Mouse (Mus musculus): ENCODE results near the gene Uqcrc1. TPM values are rescaled to one million over a fixed set of nuclear protein-coding genes. Genes with fewer than 3 reads are reported as not detected.
A peak's percentile ranks its signal among the peaks of the same experiment; 100 is the strongest.

The Uqcrc1 gene
- polyA plus RNA-seq, 1 experiment from 2014 or later: 316 TPM

DNA sequence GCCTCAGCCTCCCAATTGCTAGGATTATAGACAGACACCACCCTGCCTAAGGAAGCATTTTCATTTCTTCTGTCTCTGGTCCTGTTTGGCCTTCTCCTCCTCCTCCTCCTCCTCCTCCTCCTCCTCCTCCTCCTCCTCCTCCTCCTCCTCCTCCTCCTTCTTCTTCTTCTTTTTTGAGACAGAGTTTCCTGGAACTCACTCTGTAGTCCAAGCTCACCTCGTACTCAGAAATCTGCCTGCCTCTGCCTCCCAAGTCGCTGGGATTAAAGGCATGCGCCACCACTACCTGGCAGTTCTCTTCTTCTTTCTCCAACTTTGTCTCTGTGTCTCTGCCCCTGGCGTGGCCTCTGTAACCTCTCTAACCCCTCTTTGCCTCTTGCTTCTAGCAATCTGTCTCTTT lies 49.3 kb downstream of the Uqcrc1 start, which contains the start of gene Ucn2:
TSS of gene Ucn2 (plus strand) at position 301 of the 400 bp plus-strand sequence.
- Histone ChIP-seq H3K36me3 (replicated peaks) (no peaks in the 10 kb centered on the region), H3K27ac (replicated peaks) (no peak within 1 kb of the TSS), H3K4me1 (replicated peaks) (peaks cover 43% of the 10 kb centered on the region), H3K9me3 (replicated peaks) (no peaks in the 10 kb centered on the region), H3K27me3 (peaks cover 4% of the 10 kb centered on the region), H3K9ac (no peak within 1 kb of the TSS), H3K4me2 (no peak within 1 kb of the TSS), H3K4me3 (replicated peaks) (no peak within 1 kb of the TSS)
- WGBS (ENCODE audit: insufficient replicate concordance): 66% methylated on average over 3 of the region's 4 CpGs
- ATAC-seq (ENCODE audit: insufficient read depth): no peak

DNA sequence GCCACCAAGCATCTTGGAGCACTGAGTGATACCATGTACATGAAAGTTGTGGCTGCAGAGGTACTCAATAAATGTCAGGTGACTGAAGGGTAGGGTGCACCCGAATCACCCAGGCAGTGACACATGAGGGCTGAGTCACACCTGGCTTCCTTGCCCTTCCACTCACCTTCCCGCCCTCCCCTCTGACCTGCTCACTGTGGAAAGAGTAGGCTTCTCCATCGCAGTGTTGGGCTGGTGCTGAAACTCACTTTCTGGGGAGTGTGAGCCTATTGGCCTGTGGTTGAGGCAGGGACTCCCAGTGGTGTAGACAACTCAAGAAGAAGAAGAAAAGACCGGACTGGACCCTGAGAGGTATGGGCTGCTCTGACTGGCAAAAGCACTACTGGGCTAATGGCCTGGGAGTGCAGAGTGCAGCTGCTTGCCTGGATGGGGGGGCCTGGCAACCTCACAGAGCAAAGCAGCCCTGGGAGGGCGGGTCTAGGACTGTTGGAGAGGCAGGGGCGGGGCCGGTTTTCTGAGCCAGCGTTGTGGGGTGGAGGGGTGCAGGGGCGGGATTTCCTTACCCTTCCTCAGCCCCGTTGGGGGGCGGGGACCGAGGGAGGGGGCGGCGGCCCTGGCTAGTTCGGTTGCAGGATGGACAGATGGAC lies 51.4 kb downstream of the Uqcrc1 start:
- Histone ChIP-seq H3K9ac (no peak overlapping the region), H3K36me3 (replicated peaks) (no peaks in the 10 kb centered on the region), H3K4me2 (peak overlapping the region; percentile 8; the same call in 1 of the 2 replicates), H3K9me3 (replicated peaks) (no peaks in the 10 kb centered on the region), H3K4me1 (replicated peaks) (peaks cover 59% of the 10 kb centered on the region), H3K27me3 (no peaks in the 10 kb centered on the region; the same call in 1 of the 2 replicates), H3K4me3 (replicated peaks) (no peak overlapping the region), H3K27ac (replicated peaks) (no peak overlapping the region)
- WGBS (ENCODE audit: insufficient replicate concordance): 24% methylated on average over 15 of the region's 15 CpGs
- ATAC-seq (ENCODE audit: insufficient read depth): no peak

DNA sequence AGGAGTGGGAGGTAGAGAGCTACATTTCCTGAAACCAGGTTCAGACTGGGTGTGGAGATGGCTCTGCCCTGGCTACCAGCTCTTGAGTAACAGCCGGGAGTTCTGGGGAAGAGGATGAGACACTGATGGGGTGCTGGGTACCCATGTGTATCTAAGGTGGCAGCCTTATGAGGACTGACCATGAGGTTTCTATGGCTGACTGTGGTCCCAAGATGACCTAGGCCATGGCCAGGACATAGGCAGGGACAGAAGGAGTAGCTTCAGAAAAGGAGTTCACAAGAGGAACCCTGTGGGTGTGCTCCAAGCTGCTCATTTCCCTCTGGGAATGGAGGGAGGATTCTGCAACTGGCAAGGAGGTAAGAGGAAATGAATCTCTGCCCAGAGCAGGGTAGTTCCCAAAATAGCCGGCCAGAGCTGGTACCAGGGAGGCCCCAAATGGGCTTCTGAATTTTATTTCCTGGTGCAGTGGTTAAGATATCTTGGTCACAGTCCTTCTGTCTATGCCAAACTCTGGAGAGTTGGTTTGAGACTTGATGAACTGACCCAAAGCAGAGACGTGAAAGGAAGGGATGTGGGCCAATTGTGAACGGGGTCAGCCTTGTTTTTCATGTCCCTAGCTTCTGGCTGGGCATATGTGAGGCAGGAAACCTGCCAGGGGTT lies 53.5 kb downstream of the Uqcrc1 start:
- no peaks in the 10 kb centered on the region for H3K27me3 ChIP-seq
- H3K27ac ChIP-seq (replicated peaks): peak overlapping the region; percentile 83; the same call in 1 of the 2 replicates
- H3K4me3 ChIP-seq (replicated peaks): no peak overlapping the region
- peaks cover 60% of the 10 kb centered on the region for H3K4me1 ChIP-seq (replicated peaks)
- no peak overlapping the region for H3K4me2 ChIP-seq
- H3K9me3 ChIP-seq (replicated peaks): no peaks in the 10 kb centered on the region
- WGBS (ENCODE audit: insufficient replicate concordance): 62% methylated on average over 4 of the region's 4 CpGs
- no peak overlapping the region for H3K9ac ChIP-seq
- ATAC-seq (ENCODE audit: insufficient read depth): no peak
- H3K36me3 ChIP-seq (replicated peaks): no peaks in the 10 kb centered on the region

DNA sequence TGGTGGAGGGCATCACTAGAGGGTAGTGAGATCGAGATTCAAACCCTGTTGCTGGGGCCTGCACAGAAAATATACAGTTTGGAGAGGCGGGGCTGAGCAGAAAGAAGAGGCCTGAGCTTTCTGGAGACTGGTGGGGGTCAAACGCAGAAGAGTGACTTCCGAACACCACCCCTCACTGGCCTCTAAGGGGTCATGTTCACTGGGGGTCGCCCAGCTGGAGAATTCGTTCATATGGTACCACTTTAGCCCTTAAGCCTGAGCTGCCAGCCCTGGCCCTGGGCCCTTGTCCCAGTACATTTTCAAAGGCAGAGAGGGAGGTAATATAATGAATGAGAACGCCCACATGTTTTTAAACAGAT lies 54.0 kb downstream of the Uqcrc1 start:
- no peaks in the 10 kb centered on the region for H3K36me3 ChIP-seq (replicated peaks)
- H3K27ac ChIP-seq (replicated peaks): peak overlapping the region; percentile 83
- H3K27me3 ChIP-seq: no peaks in the 10 kb centered on the region
- no peak overlapping the region for H3K9ac ChIP-seq
- peaks cover 65% of the 10 kb centered on the region for H3K4me1 ChIP-seq (replicated peaks)
- no peak overlapping the region for H3K4me2 ChIP-seq
- H3K9me3 ChIP-seq (replicated peaks): no peaks in the 10 kb centered on the region
- H3K4me3 ChIP-seq (replicated peaks): no peak overlapping the region
- 67% methylated on average over 7 of the region's 7 CpGs for WGBS (ENCODE audit: insufficient replicate concordance)
- ATAC-seq (ENCODE audit: insufficient read depth): no peak

DNA sequence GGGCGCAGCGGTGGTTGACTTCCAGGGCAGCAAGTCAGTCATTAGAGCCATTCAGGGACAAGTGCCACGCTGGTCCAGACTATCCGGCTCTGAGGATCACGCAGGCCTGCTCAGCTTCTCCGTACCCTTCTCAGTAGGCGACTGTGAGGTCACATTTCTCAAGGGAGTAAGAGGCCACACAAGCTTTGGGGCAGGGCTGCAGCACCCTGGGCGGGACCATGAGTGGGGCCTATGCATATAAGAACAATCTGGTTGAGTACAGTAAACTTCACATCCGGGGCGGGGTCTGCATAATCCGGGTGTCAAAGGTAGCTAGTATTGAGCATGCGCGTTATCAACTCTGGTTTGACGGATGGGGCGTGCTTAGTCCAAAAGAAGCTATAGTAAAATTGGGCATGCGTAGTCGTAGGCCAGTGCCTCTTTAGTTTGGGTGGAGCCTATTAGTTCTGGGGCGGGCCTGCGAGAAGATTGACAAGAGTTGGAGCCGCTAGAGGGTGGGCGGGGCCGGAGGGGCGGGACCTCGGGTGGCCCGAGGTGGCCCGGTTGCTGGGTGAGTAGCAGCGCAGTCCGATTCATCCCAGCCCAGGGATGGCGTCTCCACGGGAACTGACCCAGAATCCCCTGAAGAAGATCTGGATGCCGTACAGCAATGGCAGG lies 55.1 kb downstream of the Uqcrc1 start, which contains the start of gene Pfkfb4:
TSS of gene Pfkfb4 (plus strand) at position 351 of the 657 bp plus-strand sequence.
- Histone ChIP-seq H3K4me3 (replicated peaks) (peak within 1 kb of the TSS; percentile 60), H3K27ac (replicated peaks) (peak within 1 kb of the TSS; percentile 83), H3K9me3 (replicated peaks) (no peaks in the 10 kb centered on the region), H3K4me1 (replicated peaks) (peaks cover 76% of the 10 kb centered on the region), H3K27me3 (no peaks in the 10 kb centered on the region), H3K4me2 (peak within 1 kb of the TSS; percentile 88), H3K9ac (peak within 1 kb of the TSS; percentile 58), H3K36me3 (replicated peaks) (no peaks in the 10 kb centered on the region)
- peak; percentile 94 for ATAC-seq (ENCODE audit: insufficient read depth)
- 2% methylated on average over 31 of the region's 31 CpGs for WGBS (ENCODE audit: insufficient replicate concordance)

DNA sequence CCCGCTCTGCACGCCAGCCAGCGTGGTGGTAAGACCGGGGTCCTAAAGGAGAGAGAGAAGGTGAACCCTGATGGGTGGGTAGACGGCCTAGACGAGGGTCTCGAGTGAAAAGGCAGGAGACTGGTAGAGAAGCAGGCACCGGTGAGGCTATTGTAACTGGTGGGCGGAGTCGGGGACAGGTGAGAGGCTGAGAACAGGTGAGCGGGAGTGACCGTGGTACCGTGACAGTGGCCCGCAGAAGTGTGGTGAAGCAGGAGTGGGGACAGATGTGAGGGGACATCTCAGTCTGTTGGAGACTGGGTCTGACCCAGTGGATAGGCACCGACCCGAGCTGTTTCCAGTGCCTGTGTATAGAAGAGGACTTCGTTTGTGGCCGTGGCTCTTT lies 55.6 kb downstream of the Uqcrc1 start:
- ATAC-seq (ENCODE audit: insufficient read depth): no peak
- peak overlapping the region; percentile 88 for H3K4me2 ChIP-seq

DNA sequence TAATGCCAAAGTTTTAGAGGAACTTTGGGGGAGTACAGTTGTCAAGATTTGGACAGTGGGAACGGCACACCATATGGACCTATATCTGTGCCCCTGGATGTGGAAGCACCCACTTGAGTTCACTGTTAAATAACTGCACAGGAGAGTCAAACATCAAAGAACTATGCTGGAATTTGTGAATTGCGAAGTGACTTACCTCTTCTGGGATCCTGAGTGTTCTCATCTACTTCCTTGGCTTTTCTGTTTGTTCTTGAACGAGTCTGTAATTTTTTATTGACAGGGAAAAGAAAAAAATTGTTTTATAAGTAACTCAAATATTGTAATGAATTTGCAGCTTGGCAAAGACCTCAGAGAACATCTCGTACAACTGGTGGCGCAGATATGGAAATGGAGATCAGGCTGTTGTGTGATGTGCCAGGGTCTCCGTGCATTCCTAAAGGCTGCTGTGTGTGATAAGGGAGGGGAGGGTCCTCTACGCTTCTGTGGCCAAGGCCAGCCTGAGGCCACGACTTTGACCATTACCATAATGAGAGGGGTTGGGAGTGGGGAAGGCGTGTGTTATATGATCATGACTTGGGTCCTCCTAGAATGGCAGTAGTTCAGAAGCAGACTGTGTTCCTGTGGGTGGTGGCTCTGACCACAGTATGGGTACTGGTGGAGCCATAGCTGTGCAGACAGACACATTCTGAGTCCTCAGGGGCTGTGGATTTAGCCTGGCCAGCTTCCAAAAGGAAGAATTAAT lies 56.4 kb downstream of the Uqcrc1 start:
- no peaks in the 10 kb centered on the region for H3K27me3 ChIP-seq
- H3K27ac ChIP-seq (replicated peaks): no peak overlapping the region
- no peak for ATAC-seq (ENCODE audit: insufficient read depth)
- H3K4me1 ChIP-seq (replicated peaks): peaks cover 76% of the 10 kb centered on the region
- H3K36me3 ChIP-seq (replicated peaks): no peaks in the 10 kb centered on the region
- H3K4me2 ChIP-seq: peak overlapping the region; percentile 88
- no peak overlapping the region for H3K9ac ChIP-seq
- 47% methylated on average over 9 of the region's 9 CpGs for WGBS (ENCODE audit: insufficient replicate concordance)
- H3K4me3 ChIP-seq (replicated peaks): peak overlapping the region; percentile 60
- H3K9me3 ChIP-seq (replicated peaks): no peaks in the 10 kb centered on the region

More for the DNA sequence above, 55.6 kb downstream of the Uqcrc1 start:
- no peaks in the 10 kb centered on the region for H3K36me3 ChIP-seq (replicated peaks)
- no peaks in the 10 kb centered on the region for H3K27me3 ChIP-seq
- peaks cover 79% of the 10 kb centered on the region for H3K4me1 ChIP-seq (replicated peaks)
- H3K9ac ChIP-seq: peak overlapping the region; percentile 31; the same call in 1 of the 2 replicates
- H3K4me3 ChIP-seq (replicated peaks): peak overlapping the region; percentile 60
- H3K27ac ChIP-seq (replicated peaks): 0 out of 2 replicates have a peak overlapping the region, but pooled peaks have one; percentile 16
- WGBS (ENCODE audit: insufficient replicate concordance): 23% methylated on average over 18 of the region's 18 CpGs
- H3K9me3 ChIP-seq (replicated peaks): no peaks in the 10 kb centered on the region

DNA sequence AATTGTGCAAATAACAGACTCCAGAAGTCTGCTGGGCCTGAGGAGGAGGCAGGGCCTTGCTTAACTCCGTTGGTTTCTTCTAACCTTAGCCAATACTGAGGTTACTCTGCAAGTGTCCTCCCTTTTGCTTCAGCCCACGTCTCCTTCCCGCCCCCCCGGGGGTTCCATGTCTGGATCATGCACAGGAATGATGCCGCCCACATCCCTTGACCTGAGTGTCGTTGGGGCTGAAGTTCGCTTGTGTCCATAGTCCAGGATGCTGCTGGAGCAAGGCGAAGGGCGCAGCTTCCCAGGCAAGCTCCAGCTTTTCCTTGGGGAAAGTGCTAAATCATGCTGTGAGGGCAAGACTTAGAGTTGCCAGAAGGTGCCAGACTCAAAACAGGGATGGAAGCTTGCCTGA lies 60.0 kb downstream of the Uqcrc1 start:
- Histone ChIP-seq H3K4me1 (replicated peaks) (peaks cover 44% of the 10 kb centered on the region), H3K4me2 (peak overlapping the region; percentile 8), H3K9ac (no peak overlapping the region), H3K4me3 (replicated peaks) (no peak overlapping the region), H3K27ac (replicated peaks) (peak overlapping the region; percentile 68; the same call in 1 of the 2 replicates), H3K36me3 (replicated peaks) (no peaks in the 10 kb centered on the region), H3K27me3 (no peaks in the 10 kb centered on the region), H3K9me3 (replicated peaks) (no peaks in the 10 kb centered on the region)
- WGBS (ENCODE audit: insufficient replicate concordance): 54% methylated on average over 9 of the region's 9 CpGs
- no peak for ATAC-seq (ENCODE audit: insufficient read depth)

DNA sequence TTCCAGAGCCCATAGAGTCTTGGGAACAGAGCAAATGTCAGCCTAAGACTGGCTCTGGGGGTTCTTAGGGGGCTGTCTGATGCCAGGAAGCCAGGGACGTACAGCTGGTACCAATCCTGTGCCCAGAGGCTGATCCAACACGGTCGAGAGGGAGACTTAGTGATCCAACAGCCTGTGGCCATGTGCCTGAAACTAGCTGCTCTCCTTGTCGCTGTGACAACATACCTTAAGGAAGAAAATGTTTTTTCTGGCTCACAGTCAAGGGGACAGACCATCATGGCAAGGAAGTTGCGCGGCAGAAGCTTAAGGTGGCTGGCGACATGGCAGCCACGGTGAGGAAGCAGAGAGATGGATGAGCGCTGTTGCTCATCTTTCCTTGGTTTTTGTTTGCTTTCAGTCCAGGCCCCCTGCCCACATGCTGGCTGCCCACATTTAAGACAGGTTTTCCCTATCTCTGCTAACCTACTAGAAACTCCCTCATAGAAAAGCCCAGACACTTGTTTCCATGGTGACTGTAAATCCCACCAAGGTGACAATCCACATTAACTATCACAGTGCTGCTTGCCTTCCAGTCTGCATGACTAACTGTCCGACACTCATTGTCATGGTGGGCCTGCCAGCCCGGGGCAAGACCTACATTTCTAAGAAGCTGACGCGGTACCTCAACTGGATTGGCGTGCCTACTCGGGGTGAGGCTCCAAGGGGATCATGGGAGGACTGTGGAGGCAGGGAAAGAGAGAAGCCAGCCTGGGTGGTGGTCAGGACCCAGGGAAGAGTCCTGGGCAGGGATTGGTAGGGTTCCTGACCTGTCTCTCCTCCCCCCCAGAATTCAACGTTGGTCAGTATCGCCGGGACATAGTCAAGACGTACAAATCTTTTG lies 62.1 kb downstream of the Uqcrc1 start:
- no peak overlapping the region for H3K4me3 ChIP-seq (replicated peaks)
- H3K4me1 ChIP-seq (replicated peaks): peaks cover 26% of the 10 kb centered on the region
- no peak overlapping the region; the same call in 1 of the 2 replicates for H3K4me2 ChIP-seq
- H3K27me3 ChIP-seq: no peaks in the 10 kb centered on the region
- no peak overlapping the region for H3K9ac ChIP-seq
- no peaks in the 10 kb centered on the region for H3K36me3 ChIP-seq (replicated peaks)
- H3K27ac ChIP-seq (replicated peaks): 0 out of 2 replicates have a peak overlapping the region, but pooled peaks have one; percentile 38
- no peaks in the 10 kb centered on the region for H3K9me3 ChIP-seq (replicated peaks)
- no peak for ATAC-seq (ENCODE audit: insufficient read depth)
- WGBS (ENCODE audit: insufficient replicate concordance): 52% methylated on average over 19 of the region's 19 CpGs

DNA sequence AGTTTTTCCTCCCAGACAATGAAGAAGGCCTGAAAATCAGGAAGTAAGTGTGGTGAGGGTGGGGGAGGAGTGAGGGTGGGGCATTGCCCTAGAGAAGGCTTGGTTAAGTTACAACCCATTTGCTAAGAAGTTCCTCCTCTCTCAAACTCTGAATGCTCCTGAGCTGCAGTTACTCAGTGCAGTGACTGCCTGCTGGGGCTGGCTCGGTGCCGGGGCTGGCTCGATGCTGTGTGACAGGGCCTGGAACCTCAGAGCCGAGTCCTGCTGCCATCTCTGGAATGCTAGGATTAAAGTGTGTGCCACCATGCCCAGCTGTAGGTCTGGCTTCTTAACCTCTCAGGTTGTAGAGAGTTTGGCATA lies 62.7 kb downstream of the Uqcrc1 start:
- H3K4me2 ChIP-seq: peak overlapping the region; percentile 10; the same call in 1 of the 2 replicates
- H3K4me1 ChIP-seq (replicated peaks): peaks cover 22% of the 10 kb centered on the region
- H3K27ac ChIP-seq (replicated peaks): peak overlapping the region; percentile 53
- 24% methylated on average over 4 of the region's 4 CpGs for WGBS (ENCODE audit: insufficient replicate concordance)
- H3K4me3 ChIP-seq (replicated peaks): no peak overlapping the region
- H3K9ac ChIP-seq: no peak overlapping the region
- no peaks in the 10 kb centered on the region for H3K9me3 ChIP-seq (replicated peaks)
- no peaks in the 10 kb centered on the region for H3K27me3 ChIP-seq
- ATAC-seq (ENCODE audit: insufficient read depth): peak; percentile 14; the same call in 1 of the 2 replicates
- H3K36me3 ChIP-seq (replicated peaks): no peaks in the 10 kb centered on the region

All from liver, embryonic 15.5 days (tissue).